Mouse (Mus musculus): ENCODE results near the gene Srsf4. TPM values are rescaled to one million over a fixed set of nuclear protein-coding genes. Genes with fewer than 3 reads are reported as not detected.

Srsf4 gene
- total RNA-seq, 2 experiments from 2014 or later = 32.0 to 33.8 TPM

- H3K27ac ChIP-seq = peak within 1 kb of the TSS; percentile 72
- H3K4me3 ChIP-seq = peak within 1 kb of the TSS; percentile 87
- peak; percentile 94 for DNase-seq
- intact Hi-C loops (cut with DNase I) = loop anchor here (1.0 to 10.0 kb wide), 5 partner anchors 54 to 876 kb away; no protein-coding TSS in a partner anchor
- no peak; the same call in 1 of the 2 replicates for TF ChIP-seq CTCF (IDR thresholded peaks at IDR 0.05)
These were observed 35.4 kb upstream of the Srsf4 start, which contains the start of gene Ptpru for GRCm38 (mm10) chr4:131837872-131838524. Gene Ptpru, minus strand, starts transcription at chr4:131838288.

- Histone ChIP-seq H3K27ac (peak within 1 kb of the TSS; percentile 88), H3K4me3 (peak within 1 kb of the TSS; percentile 90)
- no peak for TF ChIP-seq CTCF (IDR thresholded peaks at IDR 0.05)
- peak; percentile 94 for DNase-seq
- intact Hi-C loops (cut with DNase I) = no loop called here
These were observed 30.1 kb upstream of the Srsf4 start, which contains the start of gene Mecr for GRCm38 (mm10) chr4:131843290-131843743. Gene Mecr, plus strand, starts transcription at chr4:131843470.

- H3K4me3 ChIP-seq = no peak overlapping the region
- intact Hi-C loops (cut with DNase I) = no loop called here
- DNase-seq = no peak
- no peak overlapping the region for H3K27ac ChIP-seq
- TF ChIP-seq CTCF (IDR thresholded peaks at IDR 0.05) = no peak
These were observed 27.2 kb upstream of the Srsf4 start for GRCm38 (mm10) chr4:131845991-131846778.

GRCm38 (mm10) chr4:131848082-131848481 is 25.3 kb upstream of the Srsf4 start:
- intact Hi-C loops (cut with DNase I) = no loop called here
- no peak for TF ChIP-seq CTCF (IDR thresholded peaks at IDR 0.05)
- Histone ChIP-seq H3K27ac (no peak overlapping the region), H3K4me3 (no peak overlapping the region)
- no peak for DNase-seq

GRCm38 (mm10) chr4:131849986-131850638 is 23.3 kb upstream of the Srsf4 start:
- Histone ChIP-seq H3K4me3 (no peak overlapping the region), H3K27ac (peak overlapping the region; percentile 79)
- peak; percentile 55 for DNase-seq
- intact Hi-C loops (cut with DNase I) = no loop called here
- TF ChIP-seq CTCF (IDR thresholded peaks at IDR 0.05) = no peak

- intact Hi-C loops (cut with DNase I) = no loop called here
- no peak for TF ChIP-seq CTCF (IDR thresholded peaks at IDR 0.05)
- no peak overlapping the region for H3K27ac ChIP-seq
- no peak for DNase-seq
- H3K4me3 ChIP-seq = no peak overlapping the region
These were observed 18.5 kb upstream of the Srsf4 start for GRCm38 (mm10) chr4:131854950-131855349.

GRCm38 (mm10) chr4:131860492-131861340 is 12.7 kb upstream of the Srsf4 start:
- peak; percentile 99; the same call in 1 of the 2 replicates for TF ChIP-seq CTCF (IDR thresholded peaks at IDR 0.05)
- Histone ChIP-seq H3K27ac (no peak overlapping the region), H3K4me3 (no peak overlapping the region)
- DNase-seq = peak; percentile 85
- intact Hi-C loops (cut with DNase I) = loop anchor here (1.0 to 10.0 kb wide), 3 partner anchors 108 to 314 kb away; no protein-coding TSS in a partner anchor

GRCm38 (mm10) chr4:131861341-131861739 is 12.1 kb upstream of the Srsf4 start:
- Histone ChIP-seq H3K27ac (no peak overlapping the region), H3K4me3 (no peak overlapping the region)
- intact Hi-C loops (cut with DNase I) = loop anchor here (2.0 to 10.0 kb wide), 2 partner anchors 107 to 313 kb away; no protein-coding TSS in a partner anchor
- no peak for DNase-seq
- TF ChIP-seq CTCF (IDR thresholded peaks at IDR 0.05) = no peak

- Histone ChIP-seq H3K4me3 (peak overlapping the region; percentile 77), H3K27ac (peak overlapping the region; percentile 100)
- intact Hi-C loops (cut with DNase I) = no loop called here
- TF ChIP-seq CTCF (IDR thresholded peaks at IDR 0.05) = no peak
- peak; percentile 22 for DNase-seq
These were observed 635 bp upstream of the Srsf4 start for GRCm38 (mm10) chr4:131872672-131873292.

GRCm38 (mm10) chr4:131874169-131874536 is 736 bp downstream of the Srsf4 start:
- no peak for TF ChIP-seq CTCF (IDR thresholded peaks at IDR 0.05)
- intact Hi-C loops (cut with DNase I) = no loop called here
- peak overlapping the region; percentile 100 for H3K27ac ChIP-seq
- H3K4me3 ChIP-seq = peak overlapping the region; percentile 77
- no peak for DNase-seq

- DNase-seq = no peak
- no peak for TF ChIP-seq CTCF (IDR thresholded peaks at IDR 0.05)
- Histone ChIP-seq H3K27ac (peak overlapping the region; percentile 100), H3K4me3 (peak overlapping the region; percentile 77)
- intact Hi-C loops (cut with DNase I) = no loop called here
These were observed 1.1 kb downstream of the Srsf4 start for GRCm38 (mm10) chr4:131874567-131874966.
